Mouse (Mus musculus) embryonic facial prominence, embryonic 10.5 days (tissue): Measurements from ENCODE around the gene Cfdp1. TPM values are rescaled to one million over a fixed set of nuclear protein-coding genes. Genes with fewer than 3 reads are reported as not detected.

ENCODE experiments used
- DNase-seq: peaks from one replicate; pipeline ENCODE4 v3.0.0-alpha.2; 2017; ENCODE audit warnings: low spot score
- H3K27ac ChIP-seq: fragments of 300-500 bp; sonication (generic); replicated peaks from 2 replicates; pipeline ENCODE4 v1.5.1; 2016; ENCODE audit warnings: mild to moderate bottlenecking
- H3K27me3 ChIP-seq: fragments of 300-500 bp; sonication (generic); replicated peaks from 2 replicates; pipeline ENCODE4 v1.6.1; 2016; ENCODE audit warnings: low read depth, mild to moderate bottlenecking; ENCODE audit not compliant: poor library complexity, severe bottlenecking
- H3K36me3 ChIP-seq: fragments of 300-500 bp; sonication (generic); replicated peaks from 2 replicates; pipeline ENCODE4 v1.6.1; 2016; ENCODE audit warnings: mild to moderate bottlenecking, moderate library complexity
- H3K4me1 ChIP-seq: fragments of 300-500 bp; sonication (generic); 2 replicates; pipeline ENCODE4 v1.6.1; 2016
- H3K4me3 ChIP-seq: fragments of 300-500 bp; sonication (generic); 2 replicates; pipeline ENCODE4 v1.5.1; 2016; ENCODE audit warnings: mild to moderate bottlenecking, moderate library complexity
- H3K9me3 ChIP-seq: fragments of 300-500 bp; sonication (generic); 2 replicates; pipeline ENCODE4 v1.6.1; 2016; ENCODE audit warnings: mild to moderate bottlenecking
- WGBS: fragments of 180-500 bp; shearing (Covaris S2); methylation state at CpG from one replicate; pipeline ENCODE4 v1.1.7; 2016; 5-methylcytosine and 5-hydroxymethylcytosine counted together
- polyA plus RNA-seq: library from polyadenylated mRNA; unstranded; fragments of >200 nt; fragmentation: Nextera tagmentation; extraction: Ambion mirVana; gene quantifications from 2 replicates; pipeline ENCODE4 v1.2.1, GENCODE M21; 2016

Gene Cfdp1
- polyA plus RNA-seq, 1 experiment from 2014 or later = 237 TPM

- Histone ChIP-seq H3K9me3 (no peaks in the 10 kb centered on the region), H3K4me3 (no peak overlapping the region), H3K4me1 (no peaks in the 10 kb centered on the region), H3K27me3 (no peaks in the 10 kb centered on the region), H3K36me3 (peaks cover 92% of the 10 kb centered on the region), H3K27ac (no peak overlapping the region)
- no peak for DNase-seq
- 52% methylated on average over 1 of the region's 1 CpGs for WGBS
Measured at GRCm38 (mm10) chr8:111835540-111835939, 18.6 kb downstream of the Cfdp1 start.

GRCm38 (mm10) chr8:111834011-111834410 lies 20.1 kb downstream of the Cfdp1 start:
- no peak overlapping the region for H3K27ac ChIP-seq
- H3K9me3 ChIP-seq = no peaks in the 10 kb centered on the region
- H3K4me3 ChIP-seq = no peak overlapping the region
- H3K4me1 ChIP-seq = no peaks in the 10 kb centered on the region
- DNase-seq = no peak
- 74% methylated on average over 6 of the region's 6 CpGs for WGBS
- H3K36me3 ChIP-seq = peaks cover 92% of the 10 kb centered on the region
- H3K27me3 ChIP-seq = no peaks in the 10 kb centered on the region

- peaks cover 92% of the 10 kb centered on the region for H3K36me3 ChIP-seq
- no peaks in the 10 kb centered on the region for H3K9me3 ChIP-seq
- no peak overlapping the region for H3K4me3 ChIP-seq
- H3K27ac ChIP-seq = no peak overlapping the region
- no peaks in the 10 kb centered on the region for H3K4me1 ChIP-seq
- no peak for DNase-seq
- H3K27me3 ChIP-seq = no peaks in the 10 kb centered on the region
- WGBS = 81% methylated on average over 5 of the region's 5 CpGs
Measured at GRCm38 (mm10) chr8:111832983-111833382, 21.1 kb downstream of the Cfdp1 start.

- Histone ChIP-seq H3K36me3 (peaks cover 91% of the 10 kb centered on the region), H3K27me3 (no peaks in the 10 kb centered on the region), H3K27ac (no peak overlapping the region), H3K4me1 (no peaks in the 10 kb centered on the region), H3K9me3 (no peaks in the 10 kb centered on the region), H3K4me3 (no peak overlapping the region)
- no peak for DNase-seq
- WGBS = 78% methylated on average over 4 of the region's 4 CpGs
Measured at GRCm38 (mm10) chr8:111831996-111832395, 22.1 kb downstream of the Cfdp1 start.

- DNase-seq = no peak
- Histone ChIP-seq H3K9me3 (no peaks in the 10 kb centered on the region), H3K4me1 (no peaks in the 10 kb centered on the region), H3K27ac (no peak overlapping the region), H3K4me3 (no peak overlapping the region), H3K27me3 (no peaks in the 10 kb centered on the region), H3K36me3 (peaks cover 89% of the 10 kb centered on the region)
- WGBS = 84% methylated on average over 6 of the region's 6 CpGs
Measured at GRCm38 (mm10) chr8:111828595-111828994, 25.5 kb downstream of the Cfdp1 start.

- no peak overlapping the region for H3K4me3 ChIP-seq
- no peaks in the 10 kb centered on the region for H3K9me3 ChIP-seq
- no peak for DNase-seq
- peaks cover 91% of the 10 kb centered on the region for H3K36me3 ChIP-seq
- H3K27me3 ChIP-seq = no peaks in the 10 kb centered on the region
- no peak overlapping the region for H3K27ac ChIP-seq
- WGBS = 80% methylated on average over 6 of the region's 6 CpGs
- no peaks in the 10 kb centered on the region for H3K4me1 ChIP-seq
Measured at GRCm38 (mm10) chr8:111825219-111825618, 28.9 kb downstream of the Cfdp1 start.

- H3K4me1 ChIP-seq = no peaks in the 10 kb centered on the region
- no peak for DNase-seq
- no peak overlapping the region for H3K4me3 ChIP-seq
- WGBS = 94% methylated on average over 5 of the region's 5 CpGs
- H3K27ac ChIP-seq = no peak overlapping the region
- H3K9me3 ChIP-seq = no peaks in the 10 kb centered on the region
- H3K36me3 ChIP-seq = peaks cover 90% of the 10 kb centered on the region
- no peaks in the 10 kb centered on the region for H3K27me3 ChIP-seq
Measured at GRCm38 (mm10) chr8:111824334-111824733, 29.8 kb downstream of the Cfdp1 start.

GRCm38 (mm10) chr8:111821199-111821598 lies 32.9 kb downstream of the Cfdp1 start:
- no peak overlapping the region for H3K27ac ChIP-seq
- DNase-seq = no peak
- peaks cover 74% of the 10 kb centered on the region for H3K36me3 ChIP-seq
- no peaks in the 10 kb centered on the region for H3K27me3 ChIP-seq
- H3K9me3 ChIP-seq = no peaks in the 10 kb centered on the region
- 91% methylated on average over 10 of the region's 10 CpGs for WGBS
- no peak overlapping the region for H3K4me3 ChIP-seq
- no peaks in the 10 kb centered on the region for H3K4me1 ChIP-seq

- no peak for DNase-seq
- no peak overlapping the region; the same call in 1 of the 2 replicates for H3K27ac ChIP-seq
Measured at GRCm38 (mm10) chr8:111820691-111821090, 33.4 kb downstream of the Cfdp1 start.

GRCm38 (mm10) chr8:111820018-111820417 lies 34.1 kb downstream of the Cfdp1 start:
- no peak overlapping the region for H3K4me3 ChIP-seq
- no peak overlapping the region for H3K27ac ChIP-seq
- WGBS = 88% methylated on average over 12 of the region's 12 CpGs
- H3K4me1 ChIP-seq = no peaks in the 10 kb centered on the region
- no peak for DNase-seq
- no peaks in the 10 kb centered on the region for H3K27me3 ChIP-seq
- peaks cover 82% of the 10 kb centered on the region for H3K36me3 ChIP-seq
- no peaks in the 10 kb centered on the region for H3K9me3 ChIP-seq

More at GRCm38 (mm10) chr8:111820691-111821090, 33.4 kb downstream of the Cfdp1 start:
- peaks cover 79% of the 10 kb centered on the region for H3K36me3 ChIP-seq
- H3K27me3 ChIP-seq = no peaks in the 10 kb centered on the region
- no peaks in the 10 kb centered on the region for H3K9me3 ChIP-seq
- no peaks in the 10 kb centered on the region for H3K4me1 ChIP-seq
- no peak overlapping the region for H3K4me3 ChIP-seq
- WGBS = 91% methylated on average over 4 of the region's 4 CpGs

- Histone ChIP-seq H3K36me3 (peaks cover 80% of the 10 kb centered on the region), H3K4me1 (no peaks in the 10 kb centered on the region), H3K27me3 (no peaks in the 10 kb centered on the region), H3K9me3 (no peaks in the 10 kb centered on the region), H3K27ac (no peak overlapping the region), H3K4me3 (no peak overlapping the region)
- WGBS = 93% methylated on average over 3 of the region's 3 CpGs
- no peak for DNase-seq
Measured at GRCm38 (mm10) chr8:111818556-111818955, 35.5 kb downstream of the Cfdp1 start.

GRCm38 (mm10) chr8:111815078-111815477 lies 39.0 kb downstream of the Cfdp1 start:
- no peak for DNase-seq
- Histone ChIP-seq H3K9me3 (no peaks in the 10 kb centered on the region), H3K4me3 (no peak overlapping the region), H3K27me3 (no peaks in the 10 kb centered on the region), H3K27ac (no peak overlapping the region), H3K4me1 (no peaks in the 10 kb centered on the region; the same call in 1 of the 2 replicates), H3K36me3 (peaks cover 72% of the 10 kb centered on the region)
- WGBS = 89% methylated on average over 4 of the region's 4 CpGs

GRCm38 (mm10) chr8:111813818-111814217 lies 40.3 kb downstream of the Cfdp1 start:
- Histone ChIP-seq H3K27me3 (no peaks in the 10 kb centered on the region), H3K9me3 (no peaks in the 10 kb centered on the region), H3K4me1 (no peaks in the 10 kb centered on the region; the same call in 1 of the 2 replicates), H3K4me3 (no peak overlapping the region), H3K36me3 (peaks cover 70% of the 10 kb centered on the region), H3K27ac (no peak overlapping the region)
- DNase-seq = no peak
- WGBS = 96% methylated on average over 9 of the region's 9 CpGs

- H3K27me3 ChIP-seq = no peaks in the 10 kb centered on the region
- no peaks in the 10 kb centered on the region; the same call in 1 of the 2 replicates for H3K4me1 ChIP-seq
- no peak overlapping the region for H3K27ac ChIP-seq
- DNase-seq = no peak
- peaks cover 70% of the 10 kb centered on the region for H3K36me3 ChIP-seq
- 86% methylated on average over 1 of the region's 1 CpGs for WGBS
- H3K9me3 ChIP-seq = no peaks in the 10 kb centered on the region
- H3K4me3 ChIP-seq = no peak overlapping the region
Measured at GRCm38 (mm10) chr8:111812835-111813234, 41.3 kb downstream of the Cfdp1 start.
